Mouse (Mus musculus) granulocyte monocyte progenitor cell, adult 5-6 weeks (primary cell): ENCODE results near the gene Spib. TPM values are rescaled to one million over a fixed set of nuclear protein-coding genes. Genes with fewer than 3 reads are reported as not detected.

ENCODE experiments used
- ATAC-seq: replicated peaks from 2 replicates; pipeline ENCODE4 v1.8.0; 2016; ENCODE audit warnings: mild to moderate bottlenecking, moderate TSS enrichment, inconsistent platforms; ENCODE audit not compliant: poor library complexity, severe bottlenecking
- total RNA-seq, 2 experiments: library from RNA; stranded (forward) in 1 of 2; stranded (reverse) in 1 of 2; fragments of 200-712, 200-1000 nt in 1 of 2; fragments of >200 nt in 1 of 2; fragmentation: Nextera tagmentation in 1 of 2; gene quantifications; 2 replicates each; pipeline ENCODE4 v1.2.3; 2014 to 2017

The Spib gene
- total RNA-seq (2014; fragmentation: Nextera tagmentation): 0.38 TPM in 1 of 2 replicates, not detected in the other
- not detected in 2 replicates for total RNA-seq (2017)

- no peak for ATAC-seq
These were observed at the start of gene Spib for GRCm38 (mm10) chr7:44531946-44532732. TSS of gene Spib (minus strand) at chr7:44532071.

GRCm38 (mm10) chr7:44581637-44582036 lies 49.8 kb upstream of the Spib start:
- no peak for ATAC-seq

- ATAC-seq: no peak
These were observed 44.5 kb upstream of the Spib start for GRCm38 (mm10) chr7:44576333-44576844.

GRCm38 (mm10) chr7:44572956-44573484 lies 41.1 kb upstream of the Spib start:
- no peak for ATAC-seq

- peak; percentile 83 for ATAC-seq
These were observed 40.4 kb upstream of the Spib start, which contains the start of gene Napsa for GRCm38 (mm10) chr7:44572213-44572701. TSS of gene Napsa (plus strand) at chr7:44572380.

- no peak for ATAC-seq
These were observed 39.9 kb upstream of the Spib start for GRCm38 (mm10) chr7:44571811-44572210.

GRCm38 (mm10) chr7:44570989-44571388 lies 39.1 kb upstream of the Spib start:
- ATAC-seq: no peak

- no peak for ATAC-seq
These were observed 36.9 kb upstream of the Spib start for GRCm38 (mm10) chr7:44568803-44569202.

- ATAC-seq: peak; percentile 61
These were observed 33.5 kb upstream of the Spib start for GRCm38 (mm10) chr7:44565414-44565813.

- ATAC-seq: no peak
These were observed 32.6 kb upstream of the Spib start for GRCm38 (mm10) chr7:44564486-44564885.

GRCm38 (mm10) chr7:44563284-44563683 lies 31.4 kb upstream of the Spib start:
- ATAC-seq: peak; percentile 43; the same call in 1 of the 2 replicates

- ATAC-seq: peak; percentile 77
These were observed 28.8 kb upstream of the Spib start for GRCm38 (mm10) chr7:44560435-44561400.

- ATAC-seq: no peak
These were observed 25.8 kb upstream of the Spib start for GRCm38 (mm10) chr7:44557629-44558028.

- ATAC-seq: peak; percentile 67
These were observed 22.0 kb upstream of the Spib start, which contains the start of gene Nr1h2 for GRCm38 (mm10) chr7:44553826-44554225. TSS of gene Nr1h2 (minus strand) at chr7:44553951.

GRCm38 (mm10) chr7:44553196-44553764 lies 21.4 kb upstream of the Spib start:
- peak; percentile 60 for ATAC-seq

- no peak for ATAC-seq
These were observed 20.5 kb upstream of the Spib start for GRCm38 (mm10) chr7:44552141-44552908.

- ATAC-seq: no peak
These were observed 19.9 kb upstream of the Spib start for GRCm38 (mm10) chr7:44551731-44552130.

GRCm38 (mm10) chr7:44551301-44551700 lies 19.4 kb upstream of the Spib start:
- ATAC-seq: no peak

- ATAC-seq: no peak
These were observed 18.5 kb upstream of the Spib start for GRCm38 (mm10) chr7:44550409-44550678.
